Mouse (Mus musculus): Measurements from ENCODE around the gene Rad54l. TPM values are rescaled to one million over a fixed set of nuclear protein-coding genes. Genes with fewer than 3 reads are reported as not detected.

Rad54l gene
- polyA plus RNA-seq, 1 experiment from 2014 or later = 24.4 TPM

Other genes with a start within 250 kb of the Rad54l start
- not detected in 2 replicates for gene Kncn, start 239.3 kb downstream of the Rad54l start, polyA plus RNA-seq (2015; fragmentation: Nextera tagmentation; extraction: Ambion mirVana)
- not detected in 2 replicates for gene 6430628N08Rik, start 233.0 kb downstream of the Rad54l start, polyA plus RNA-seq (2015; fragmentation: Nextera tagmentation; extraction: Ambion mirVana)
- gene Dmbx1, start 183.8 kb downstream of the Rad54l start, polyA plus RNA-seq (2015; fragmentation: Nextera tagmentation; extraction: Ambion mirVana) = not detected in 2 replicates
- gene Faah, start 105.8 kb downstream of the Rad54l start, polyA plus RNA-seq (2015; fragmentation: Nextera tagmentation; extraction: Ambion mirVana) = 83.7 and 108 TPM in 2 replicates
- gene Nsun4, start 69.8 kb downstream of the Rad54l start, polyA plus RNA-seq (2015; fragmentation: Nextera tagmentation; extraction: Ambion mirVana) = 39.8 and 41.7 TPM in 2 replicates
- gene Uqcrh, start 48.6 kb downstream of the Rad54l start, polyA plus RNA-seq (2015; fragmentation: Nextera tagmentation; extraction: Ambion mirVana) = 745 and 751 TPM in 2 replicates
- gene Lrrc41, start 48.4 kb downstream of the Rad54l start, polyA plus RNA-seq (2015; fragmentation: Nextera tagmentation; extraction: Ambion mirVana) = 77.4 and 79.3 TPM in 2 replicates
- 35.2 and 39.9 TPM in 2 replicates for gene Pomgnt1, start 150 bp upstream of the Rad54l start, polyA plus RNA-seq (2015; fragmentation: Nextera tagmentation; extraction: Ambion mirVana)
- gene Lurap1, start 27.6 kb upstream of the Rad54l start, polyA plus RNA-seq (2015; fragmentation: Nextera tagmentation; extraction: Ambion mirVana) = 1.1 and 1.4 TPM in 2 replicates
- gene Tspan1, start 43.9 kb upstream of the Rad54l start, polyA plus RNA-seq (2015; fragmentation: Nextera tagmentation; extraction: Ambion mirVana) = 48.9 and 52.5 TPM in 2 replicates
- gene 1700042G07Rik, start 49.7 kb upstream of the Rad54l start, polyA plus RNA-seq (2015; fragmentation: Nextera tagmentation; extraction: Ambion mirVana) = not detected in 2 replicates
- not detected in 2 replicates for gene Gm49337, start 49.7 kb upstream of the Rad54l start, polyA plus RNA-seq (2015; fragmentation: Nextera tagmentation; extraction: Ambion mirVana)
- gene Pik3r3, start 97.9 kb upstream of the Rad54l start, polyA plus RNA-seq (2015; fragmentation: Nextera tagmentation; extraction: Ambion mirVana) = 4.4 and 4.8 TPM in 2 replicates